Mouse (Mus musculus): ENCODE measurements around the gene Arl5c.

DNA sequence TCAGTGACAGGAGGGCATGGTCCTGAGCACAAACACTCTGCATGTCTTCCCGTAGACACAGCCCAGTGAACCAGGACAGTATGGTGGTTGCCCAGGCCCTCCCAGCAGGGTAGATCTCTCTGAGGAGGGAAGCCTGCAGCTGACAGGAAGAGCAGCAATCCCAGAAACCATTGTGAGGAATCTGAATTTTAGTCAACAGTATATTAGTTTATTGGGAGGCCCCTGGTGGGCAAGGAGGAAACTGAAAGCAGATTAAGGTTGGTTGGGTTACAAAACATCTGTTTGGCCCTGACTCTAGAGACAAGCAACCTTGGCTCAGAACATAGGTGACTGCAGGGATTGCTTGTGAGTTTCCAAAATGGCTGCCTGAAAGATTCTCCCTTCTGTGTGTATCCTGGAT is 12.0 kb downstream of the Arl5c start:
- TF ChIP-seq CTCF (IDR thresholded peaks at IDR 0.05; ENCODE audit: low read depth) (no peak), EP300 (IDR thresholded peaks at IDR 0.05; ENCODE audit: low read depth) (no peak)

Measured in heart, postnatal 0 days (tissue).